Mouse (Mus musculus) lung, postnatal 0 days (tissue): Measurements from ENCODE around the gene Lypd3.
"Not testable (repeated sequence)": the region's sequence is repeated elsewhere in the genome, so short reads cannot be mapped to it uniquely, and the experiment has no call there.

Experiments used
- CTCF ChIP-seq: IDR thresholded peaks from 2 replicates; pipeline ENCODE4 v1.5.1; 2016; ENCODE audit warnings: antibody characterized with exemption, mild to moderate bottlenecking
- EP300 ChIP-seq: IDR thresholded peaks from 2 replicates; pipeline ENCODE4 v1.6.1; 2016; ENCODE audit warnings: antibody characterized with exemption, mild to moderate bottlenecking, control low read depth

GRCm38 (mm10) chr7:24687519-24687918 lies 51.2 kb downstream of the Lypd3 start:
- TF ChIP-seq EP300, CTCF: not testable (repeated sequence)
